Mouse (Mus musculus): ENCODE data around the gene Ubn1. TPM values are rescaled to one million over a fixed set of nuclear protein-coding genes. Genes with fewer than 3 reads are reported as not detected.

Ubn1 gene
- total and polyA plus RNA-seq, 3 experiments: 17.4 to 33.2 (median 32.5) TPM

DNA sequence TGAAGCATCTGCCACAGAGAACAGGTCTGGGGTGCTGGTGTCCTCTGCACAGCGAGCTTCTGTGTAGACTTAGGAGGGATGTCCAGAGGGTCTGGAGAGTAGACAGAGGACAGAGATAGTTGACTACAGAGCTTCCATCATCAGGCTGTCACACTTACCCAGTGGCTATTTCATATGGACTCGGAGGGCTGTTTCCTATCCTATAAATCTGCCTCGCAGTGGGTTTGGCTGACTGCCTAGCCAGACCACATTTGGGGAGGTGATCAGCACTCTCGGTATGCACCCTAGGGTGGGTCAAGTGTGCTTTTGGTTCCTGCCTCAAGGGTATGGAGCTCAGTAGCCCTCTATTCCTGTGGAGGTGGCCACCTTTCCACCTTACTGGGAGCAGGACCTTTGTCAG, 35.3 kb downstream of the Ubn1 start:
- H3K9ac ChIP-seq (ENCODE audit: insufficient read depth, low read depth): no peak overlapping the region
- dilution Hi-C loops (cut with MboI; ENCODE audit: extremely low pct_ligation_motif_present, extremely low pct_unique_long_range_greater_than_20kb, low sequenced_read_pairs) (no loop called here), in situ Hi-C loops (cut with MboI; ENCODE audit: low pct_ligation_motif_present, low pct_unique_long_range_greater_than_20kb, low sequenced_read_pairs) (no loop called here)
- TF ChIP-seq EP300 (IDR thresholded peaks at IDR 0.05; ENCODE audit: low read length) (no peak), USF1 (IDR thresholded peaks at IDR 0.05; ENCODE audit: low read depth, low read length) (no peak), CHD2 (IDR thresholded peaks at IDR 0.05; ENCODE audit: low read length) (no peak), ZC3H11A (IDR thresholded peaks at IDR 0.05; ENCODE audit: low read depth, low read length) (no peak), ELF1 (IDR thresholded peaks at IDR 0.05; ENCODE audit: low read depth, low read length) (no peak), BHLHE40 (IDR thresholded peaks at IDR 0.05; ENCODE audit: low read depth, low read length) (no peak), CTCF (conservative IDR thresholded peaks at IDR 0.05 in 1 of 2, IDR thresholded peaks at IDR 0.05 in 1 of 2; ENCODE audit: low read depth in 2 of 2, low read length in 2 of 2) (no peak), RAD21 (IDR thresholded peaks at IDR 0.05; ENCODE audit: low read depth, low read length) (no peak), UBTF (IDR thresholded peaks at IDR 0.05; ENCODE audit: low read depth, low read length) (no peak), ETS1 (conservative IDR thresholded peaks at IDR 0.05; ENCODE audit: low read depth, low read length) (no peak), E2F4 (IDR thresholded peaks at IDR 0.05; ENCODE audit: insufficient replicate concordance, low read depth, low read length) (no peak), ZMIZ1 (IDR thresholded peaks at IDR 0.05; ENCODE audit: low read depth, low read length) (no peak), SMC3 (IDR thresholded peaks at IDR 0.05; ENCODE audit: low read depth, low read length) (no peak), IRF4 (IDR thresholded peaks at IDR 0.05; ENCODE audit: low read depth, low read length) (no peak), MXI1 (IDR thresholded peaks at IDR 0.05; ENCODE audit: low read depth, low read length) (no peak)
- H3K27me3 ChIP-seq (replicated peaks): no peaks in the 10 kb centered on the region
- H3K4me2 ChIP-seq (ENCODE audit: insufficient read depth, low read depth, poor library complexity, severe bottlenecking): no peak overlapping the region
- H3K79me2 ChIP-seq (replicated peaks; ENCODE audit: control insufficient read depth, extremely low read depth, insufficient read depth, poor library complexity, severe bottlenecking): no peaks in the 10 kb centered on the region
- H3K27ac ChIP-seq (ENCODE audit: insufficient read depth, low read depth): no peak overlapping the region
- peaks cover 56 to 83% of the 10 kb centered on the region in 2 experiments for H3K36me3 ChIP-seq (replicated peaks in 1 of 2; ENCODE audit: control insufficient read depth in 1 of 2, insufficient read depth in 1 of 2, low read length in 1 of 2)
- H3K4me1 ChIP-seq (ENCODE audit: control insufficient read depth in 1 of 2, insufficient read depth in 2 of 2): peaks cover 0 to under 1% of the 10 kb centered on the region in 2 experiments; a peak in 1 of 4 replicates
- no peaks in the 10 kb centered on the region for H3K9me3 ChIP-seq (replicated peaks; ENCODE audit: low read length)
- no peak overlapping the region for H3K4me3 ChIP-seq (replicated peaks in 1 of 3; ENCODE audit: low read depth in 2 of 3, low read length in 2 of 3, poor library complexity in 1 of 3)
- no peak for DNase-seq (ENCODE audit: extremely low read depth)

DNA sequence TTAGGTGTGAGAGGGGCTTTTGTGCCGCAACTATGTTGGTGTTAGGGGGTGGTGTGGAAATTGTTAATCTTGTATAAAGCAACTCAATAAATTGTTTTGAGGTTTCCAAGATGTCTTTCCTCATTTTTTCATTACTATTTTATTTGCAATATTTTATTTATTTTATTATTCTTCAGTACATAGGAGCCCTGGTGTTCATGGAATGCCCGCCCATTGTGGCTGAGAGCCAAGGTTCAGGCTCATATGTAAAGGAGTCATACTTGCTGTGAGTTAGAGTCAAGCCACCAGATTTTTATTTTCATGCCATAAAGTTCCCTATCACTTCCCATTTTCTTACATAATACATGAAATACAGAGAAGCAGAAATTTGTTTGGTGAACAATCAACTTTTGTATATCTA, 36.3 kb downstream of the Ubn1 start:
- Histone ChIP-seq H3K36me3 (replicated peaks in 1 of 2; ENCODE audit: control insufficient read depth in 1 of 2, insufficient read depth in 1 of 2, low read length in 1 of 2) (peaks cover 55 to 81% of the 10 kb centered on the region in 2 experiments), H3K9me3 (replicated peaks; ENCODE audit: low read length) (no peaks in the 10 kb centered on the region), H3K79me2 (replicated peaks; ENCODE audit: control insufficient read depth, extremely low read depth, insufficient read depth, poor library complexity, severe bottlenecking) (no peaks in the 10 kb centered on the region), H3K4me2 (ENCODE audit: insufficient read depth, low read depth, poor library complexity, severe bottlenecking) (no peak overlapping the region), H3K27ac (ENCODE audit: insufficient read depth, low read depth) (no peak overlapping the region), H3K4me3 (replicated peaks in 1 of 3; ENCODE audit: low read depth in 2 of 3, low read length in 2 of 3, poor library complexity in 1 of 3) (no peak overlapping the region), H3K27me3 (replicated peaks) (no peaks in the 10 kb centered on the region), H3K4me1 (ENCODE audit: control insufficient read depth in 1 of 2, insufficient read depth in 2 of 2) (no peaks in the 10 kb centered on the region), H3K9ac (ENCODE audit: insufficient read depth, low read depth) (no peak overlapping the region)
- no peak for DNase-seq (ENCODE audit: extremely low read depth)
- dilution Hi-C loops (cut with MboI; ENCODE audit: extremely low pct_ligation_motif_present, extremely low pct_unique_long_range_greater_than_20kb, low sequenced_read_pairs) (no loop called here), in situ Hi-C loops (cut with MboI; ENCODE audit: low pct_ligation_motif_present, low pct_unique_long_range_greater_than_20kb, low sequenced_read_pairs) (no loop called here)
- TF ChIP-seq CHD2 (IDR thresholded peaks at IDR 0.05; ENCODE audit: low read length): no peak
- no peak for TF ChIP-seq TCF12 (IDR thresholded peaks at IDR 0.05; ENCODE audit: low read depth, low read length)
- no peak for TF ChIP-seq POLR2A (IDR thresholded peaks at IDR 0.05; ENCODE audit: low read depth, low read length)
- TF ChIP-seq ZNF384 (IDR thresholded peaks at IDR 0.05; ENCODE audit: low read depth, low read length): no peak
- no peak for TF ChIP-seq POLR2AphosphoS2 (IDR thresholded peaks at IDR 0.05; ENCODE audit: low read depth, low read length)
- no peak for TF ChIP-seq KAT2A (IDR thresholded peaks at IDR 0.05; ENCODE audit: insufficient replicate concordance, low read length)
- TF ChIP-seq PAX5 (IDR thresholded peaks at IDR 0.05; ENCODE audit: low read length): no peak
- no peak for TF ChIP-seq CTCF (conservative IDR thresholded peaks at IDR 0.05 in 1 of 2, IDR thresholded peaks at IDR 0.05 in 1 of 2; ENCODE audit: low read depth in 2 of 2, low read length in 2 of 2)
- TF ChIP-seq MXI1 (IDR thresholded peaks at IDR 0.05; ENCODE audit: low read depth, low read length): no peak
- TF ChIP-seq HCFC1 (IDR thresholded peaks at IDR 0.05; ENCODE audit: low read depth, low read length): no peak
- no peak for TF ChIP-seq MEF2A (IDR thresholded peaks at IDR 0.05; ENCODE audit: borderline replicate concordance, low read depth, low read length)
- TF ChIP-seq GABPA (IDR thresholded peaks at IDR 0.05; ENCODE audit: insufficient replicate concordance, low read depth, low read length): no peak
- TF ChIP-seq ELF1 (IDR thresholded peaks at IDR 0.05; ENCODE audit: low read depth, low read length): no peak
- TF ChIP-seq MAZ (IDR thresholded peaks at IDR 0.05; ENCODE audit: low read depth, low read length): no peak
- no peak for TF ChIP-seq ZKSCAN1 (IDR thresholded peaks at IDR 0.05; ENCODE audit: borderline replicate concordance, low read depth, low read length)

Measured in CH12.LX (cell line).